Mouse (Mus musculus): Measurements from ENCODE around the gene Itpkb. TPM values are rescaled to one million over a fixed set of nuclear protein-coding genes. Genes with fewer than 3 reads are reported as not detected.
"Not testable (repeated sequence)": the region's sequence is repeated elsewhere in the genome, so short reads cannot be mapped to it uniquely, and the experiment has no call there.

Gene Itpkb
- total RNA-seq, 2 experiments from 2014 or later, result 18.4 to 22.3 TPM

DNA sequence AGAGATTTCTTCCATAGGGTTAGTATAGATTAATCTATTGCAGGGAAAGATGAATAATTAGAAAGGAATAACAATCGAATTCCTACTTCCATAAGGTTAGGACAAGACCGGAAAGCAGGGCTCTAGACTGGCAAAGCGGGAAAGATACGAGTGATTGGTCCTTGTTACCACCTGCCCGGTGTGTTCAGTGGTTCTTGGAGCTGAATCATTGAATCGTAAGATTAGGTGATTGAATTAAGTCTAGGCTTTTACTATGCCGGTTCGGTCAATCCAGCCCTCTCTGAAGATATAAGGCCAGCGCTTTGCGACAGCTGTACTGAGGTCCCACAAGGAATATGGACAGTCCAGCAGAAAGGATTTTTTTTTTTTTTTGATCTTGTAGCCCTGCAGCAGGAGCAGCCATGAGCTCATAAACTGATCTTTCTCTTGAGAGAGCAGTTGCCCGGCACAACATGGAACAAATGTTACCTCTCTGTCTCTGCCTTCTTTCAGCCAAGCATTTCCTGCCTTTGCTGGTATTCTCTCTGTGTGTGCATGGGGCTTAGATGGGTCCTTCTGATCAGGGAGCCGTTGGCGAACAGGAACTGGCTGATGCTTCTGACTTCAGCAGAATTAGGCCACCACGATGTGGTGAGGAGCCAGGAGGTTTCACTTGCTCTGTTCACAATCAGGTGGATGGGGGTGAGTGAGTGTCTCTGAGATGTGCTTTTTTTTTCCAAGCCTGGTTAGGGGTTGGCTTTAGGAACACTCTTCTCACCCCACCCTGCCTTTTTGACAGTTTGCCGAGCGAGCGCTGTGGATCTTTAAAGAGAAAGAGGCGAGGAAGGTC is 35.9 kb downstream of the Itpkb start:
- DNase-seq (ENCODE audit: low spot score in 2 of 2), result no peak

DNA sequence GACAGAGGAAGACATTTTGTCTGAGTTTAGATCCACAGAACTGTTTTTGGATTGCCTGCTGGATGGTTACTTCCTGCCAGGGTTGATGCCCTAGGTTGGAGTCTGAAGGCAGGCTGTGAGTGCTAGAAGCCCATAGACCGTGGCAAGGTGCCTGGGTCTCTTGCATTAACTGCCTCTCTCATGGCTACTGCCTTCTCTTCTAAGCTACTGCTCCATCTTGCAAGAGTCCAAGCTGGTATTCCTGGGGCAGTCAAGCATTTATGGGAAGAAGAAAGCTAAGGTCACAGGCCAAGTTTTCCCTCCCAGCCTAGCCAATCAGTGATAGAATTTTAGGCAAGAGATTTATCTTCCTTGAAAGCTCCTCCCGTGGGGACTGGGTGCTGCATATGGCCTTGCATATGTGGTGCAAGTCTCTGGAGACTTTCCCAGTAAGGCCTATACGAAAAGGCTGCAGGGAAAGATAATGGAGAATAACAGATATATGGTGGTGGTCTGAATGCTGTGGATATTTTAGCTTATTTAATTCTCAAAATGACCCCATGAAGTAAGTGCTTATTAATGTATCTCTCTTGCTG is 36.8 kb downstream of the Itpkb start:
- DNase-seq (ENCODE audit: low spot score in 2 of 2), result no peak

DNA sequence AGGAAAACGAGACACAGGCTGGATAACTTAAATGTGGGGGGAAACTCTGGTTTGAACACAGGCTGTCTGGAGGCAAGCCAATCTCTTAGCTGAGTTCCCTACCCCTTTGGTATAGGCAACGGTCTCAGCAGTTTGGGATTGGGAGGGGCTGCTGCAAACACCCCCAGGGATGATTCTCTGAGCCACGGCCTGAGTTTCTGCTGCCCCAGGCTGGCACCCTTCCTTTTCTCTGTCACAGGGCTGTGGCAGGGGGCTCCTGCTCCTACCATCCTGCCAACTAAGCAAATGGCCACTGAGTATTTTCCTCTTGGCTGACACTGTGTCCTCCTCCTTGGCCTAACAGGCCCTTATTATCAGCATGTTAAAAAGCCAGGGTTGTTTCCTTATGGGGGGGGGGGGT is 37.3 kb downstream of the Itpkb start:
- DNase-seq (ENCODE audit: low spot score in 2 of 2), result no peak

DNA sequence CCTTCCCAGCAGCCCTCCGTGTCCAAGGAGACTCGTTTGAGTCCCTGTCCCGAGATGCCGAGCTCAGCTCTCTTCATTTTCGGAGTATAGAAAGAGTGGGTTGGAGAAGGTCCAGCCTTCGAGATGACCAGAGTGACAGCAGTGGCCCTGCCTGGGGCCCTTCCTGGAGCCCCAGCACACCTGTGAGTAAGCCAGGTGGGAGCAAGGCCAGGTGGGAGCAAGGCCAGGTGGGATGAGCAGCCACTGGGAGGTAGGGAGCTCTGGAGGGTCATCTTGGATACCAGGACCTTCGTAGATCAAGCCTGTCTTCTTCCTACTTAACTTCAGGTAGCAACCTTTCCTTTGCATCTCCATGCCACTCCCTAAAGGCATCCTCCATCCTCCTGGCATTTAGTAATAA is 37.8 kb downstream of the Itpkb start:
- no peak for DNase-seq (ENCODE audit: low spot score in 2 of 2)

DNA sequence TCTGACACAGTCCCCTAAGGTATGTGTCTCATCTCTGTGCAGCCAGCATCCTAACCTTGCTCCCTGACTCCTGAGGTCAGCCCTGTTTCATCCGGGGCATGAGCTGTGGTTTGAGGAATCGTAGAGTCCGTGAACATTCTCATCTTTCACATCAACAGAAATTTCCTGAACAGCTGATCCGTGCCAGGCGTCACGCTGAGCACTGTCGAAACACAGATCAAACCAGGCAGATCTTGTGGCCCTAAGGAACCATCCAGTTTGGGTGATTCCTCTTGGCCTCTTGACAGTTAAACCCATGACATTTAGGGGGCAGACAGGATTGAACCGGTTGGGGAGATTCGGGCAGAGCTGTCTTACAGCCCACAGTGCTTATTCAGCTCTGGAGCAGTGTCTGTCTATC is 38.4 kb downstream of the Itpkb start:
- no peak for DNase-seq (ENCODE audit: low spot score in 2 of 2)

DNA sequence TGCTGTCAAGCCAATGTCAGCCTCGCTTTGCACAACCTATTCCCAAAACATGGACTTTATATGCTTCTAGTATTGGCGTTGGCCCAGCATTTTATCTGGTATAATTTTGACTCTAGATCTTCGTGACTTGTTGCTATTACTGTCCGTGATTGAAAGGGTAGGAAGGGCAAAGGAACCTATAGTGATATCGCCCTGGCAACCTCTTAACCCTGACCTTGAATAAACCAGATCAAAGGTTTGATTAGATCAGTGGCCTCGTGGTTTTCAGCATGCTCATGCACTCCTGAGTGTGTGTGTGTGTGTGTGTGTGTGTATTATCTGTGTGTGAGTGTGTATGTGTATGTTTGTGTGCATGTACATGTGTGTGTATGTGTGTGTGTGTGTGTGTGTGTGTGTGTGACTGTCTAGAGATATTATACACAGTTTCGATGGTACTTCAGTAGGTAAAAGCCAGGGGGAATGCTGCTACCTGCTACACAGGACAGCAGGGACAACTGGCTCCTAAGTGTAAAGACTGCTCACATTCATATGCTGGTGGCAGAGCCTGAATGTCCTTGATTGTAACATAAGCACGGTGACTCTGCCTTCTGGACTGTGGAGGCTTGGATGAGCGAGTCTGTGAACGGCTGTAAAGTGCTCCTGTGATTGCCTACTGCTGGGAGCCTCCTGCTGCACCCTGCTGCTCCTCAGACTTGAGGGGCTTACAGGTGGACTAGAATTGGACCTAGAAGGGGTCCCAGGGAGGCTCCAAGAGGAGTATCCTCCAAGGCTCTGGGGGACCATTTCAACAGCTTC is 40.8 kb downstream of the Itpkb start:
- no peak for DNase-seq (ENCODE audit: low spot score in 2 of 2)

DNA sequence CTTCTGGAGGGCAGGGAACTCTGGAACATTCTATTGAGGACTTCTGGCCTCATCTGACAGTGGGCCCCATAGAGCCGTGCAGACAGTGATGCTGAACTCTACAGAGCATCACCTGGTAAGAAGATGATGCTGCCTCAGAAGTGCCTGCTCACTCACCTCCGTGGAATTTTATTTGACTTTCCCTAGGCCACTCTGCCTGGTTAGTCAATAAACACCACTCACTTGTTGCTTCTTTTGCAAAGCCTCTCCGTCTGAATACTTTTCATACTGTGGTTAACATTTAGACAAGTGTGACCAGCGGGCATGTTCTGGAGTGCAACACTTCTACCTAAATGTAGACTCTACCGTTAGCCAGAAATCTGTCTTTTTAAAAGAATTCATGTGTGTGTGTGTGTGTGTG is 42.0 kb downstream of the Itpkb start:
- not testable (repeated sequence) for DNase-seq (ENCODE audit: low spot score in 2 of 2)

DNA sequence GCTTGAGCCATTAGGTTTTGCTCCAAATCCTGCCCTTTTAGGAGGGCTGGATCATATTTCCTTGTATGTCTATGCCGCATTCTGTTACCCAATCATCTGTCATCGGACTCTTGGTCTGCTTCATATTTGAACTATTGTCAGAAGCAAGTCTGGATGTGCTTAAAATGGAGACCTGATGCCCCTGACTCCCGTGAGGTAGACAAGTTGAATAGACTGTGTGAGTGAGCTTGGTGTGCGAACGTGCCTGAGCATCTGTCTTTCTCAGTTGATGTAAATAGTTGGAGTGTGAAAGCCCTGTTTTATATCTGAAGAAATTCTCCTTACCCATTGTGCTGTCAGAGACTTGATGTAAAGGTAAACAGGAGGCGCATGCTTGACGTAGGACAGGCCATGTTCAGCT is 46.3 kb downstream of the Itpkb start:
- no peak for DNase-seq (ENCODE audit: low spot score in 2 of 2)

DNA sequence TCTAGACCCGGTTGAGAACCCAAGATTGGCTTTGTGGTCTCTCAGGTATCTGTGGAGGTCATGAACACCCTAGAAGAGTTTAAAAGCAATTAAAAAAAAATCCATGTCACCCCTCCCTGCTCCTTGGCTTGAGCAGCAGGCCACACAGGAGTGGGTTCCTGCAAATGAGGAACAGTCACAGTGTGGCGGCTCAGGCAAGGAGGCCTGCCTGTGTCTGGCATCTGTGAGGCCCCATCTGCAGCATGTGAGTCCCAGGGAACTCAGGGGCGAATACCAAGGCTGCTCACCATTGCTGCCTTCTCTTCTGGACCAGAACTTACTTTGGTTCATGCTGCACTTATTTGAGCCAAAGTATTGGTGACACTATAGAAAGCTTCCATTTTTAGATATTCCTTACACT is 49.3 kb downstream of the Itpkb start:
- no peak for DNase-seq (ENCODE audit: low spot score in 2 of 2)

DNA sequence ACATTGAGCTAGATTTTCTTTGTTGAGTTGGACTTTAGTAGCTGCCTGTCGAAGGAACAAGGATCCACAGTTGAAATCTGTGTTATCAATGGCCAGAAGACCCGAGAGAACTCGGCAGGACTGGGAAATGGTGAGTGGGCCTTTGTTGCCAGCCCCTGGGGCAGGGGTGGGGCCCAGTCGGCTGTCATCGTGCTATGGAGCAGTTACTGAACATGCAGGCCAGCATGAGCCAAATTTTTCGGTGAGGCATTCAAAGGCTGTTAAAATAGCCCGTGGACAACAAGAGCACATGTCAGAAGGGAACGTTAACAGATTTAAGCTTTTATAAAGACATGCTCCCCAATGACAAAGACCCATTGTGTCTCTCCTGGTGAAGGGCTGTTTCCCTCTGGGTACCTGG is 52.1 kb downstream of the Itpkb start:
- DNase-seq (ENCODE audit: low spot score in 2 of 2), result no peak

DNA sequence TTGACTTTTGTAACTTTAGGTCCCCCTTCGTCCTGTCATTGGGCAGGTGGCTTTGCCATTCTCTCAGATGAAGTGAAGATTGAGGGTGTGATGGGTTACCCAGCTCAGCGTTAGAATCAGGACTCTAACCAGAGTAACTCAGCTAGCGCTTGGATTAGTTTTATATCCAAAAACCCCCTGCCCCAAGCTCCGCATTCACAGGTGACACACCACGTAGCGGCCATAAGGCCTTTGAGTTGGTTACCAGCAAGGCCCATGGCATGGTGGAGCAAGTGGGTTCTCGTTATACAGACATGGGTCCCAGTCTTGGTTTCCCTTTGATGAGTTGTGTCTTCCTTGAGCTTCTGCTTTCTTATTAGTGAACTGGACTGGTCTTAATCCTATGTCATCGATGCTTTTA is 53.6 kb downstream of the Itpkb start:
- DNase-seq (ENCODE audit: low spot score in 2 of 2), result no peak

DNA sequence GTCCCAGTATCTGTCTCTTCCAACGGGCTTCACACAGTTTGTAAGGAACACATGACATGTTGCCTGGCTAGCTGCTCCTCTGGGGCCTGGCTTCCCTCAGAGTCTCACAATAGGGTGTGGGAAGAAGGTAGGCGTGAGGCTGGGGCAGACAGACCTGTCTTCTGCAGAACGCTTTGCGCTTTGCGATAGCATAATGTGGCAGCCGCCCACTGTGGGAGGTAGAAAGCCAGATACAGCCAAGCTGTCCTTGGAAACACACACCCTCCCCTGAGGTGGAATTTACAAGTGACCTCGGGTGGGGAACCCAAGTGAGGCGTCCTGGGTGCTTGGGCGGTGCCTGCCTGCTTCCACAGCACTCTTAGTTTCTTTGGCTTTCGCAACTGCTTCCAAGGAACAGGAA is 54.2 kb downstream of the Itpkb start:
- DNase-seq (ENCODE audit: low spot score in 2 of 2), result peak in 1 of 2 experiments; percentile 54

DNA sequence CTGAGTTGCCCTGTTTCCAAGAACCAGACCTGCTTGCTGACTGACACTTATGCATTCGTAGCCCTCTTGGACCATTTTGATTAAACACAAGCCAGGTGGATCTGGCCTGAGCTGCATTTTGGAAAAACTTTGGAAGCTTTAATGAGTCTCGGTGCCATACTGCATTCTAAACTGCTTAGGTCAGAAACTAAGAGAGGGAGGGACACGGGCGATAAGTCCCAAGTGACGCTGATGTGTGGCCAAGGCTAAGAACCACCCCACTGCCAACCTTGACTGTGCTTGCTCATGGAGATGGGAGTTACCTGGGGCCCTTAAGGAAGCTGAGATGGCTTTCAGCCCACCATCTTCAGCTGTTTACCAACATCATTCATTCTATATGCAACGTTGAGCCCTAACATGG is 55.0 kb downstream of the Itpkb start:
- DNase-seq (ENCODE audit: low spot score in 2 of 2), result no peak

DNA sequence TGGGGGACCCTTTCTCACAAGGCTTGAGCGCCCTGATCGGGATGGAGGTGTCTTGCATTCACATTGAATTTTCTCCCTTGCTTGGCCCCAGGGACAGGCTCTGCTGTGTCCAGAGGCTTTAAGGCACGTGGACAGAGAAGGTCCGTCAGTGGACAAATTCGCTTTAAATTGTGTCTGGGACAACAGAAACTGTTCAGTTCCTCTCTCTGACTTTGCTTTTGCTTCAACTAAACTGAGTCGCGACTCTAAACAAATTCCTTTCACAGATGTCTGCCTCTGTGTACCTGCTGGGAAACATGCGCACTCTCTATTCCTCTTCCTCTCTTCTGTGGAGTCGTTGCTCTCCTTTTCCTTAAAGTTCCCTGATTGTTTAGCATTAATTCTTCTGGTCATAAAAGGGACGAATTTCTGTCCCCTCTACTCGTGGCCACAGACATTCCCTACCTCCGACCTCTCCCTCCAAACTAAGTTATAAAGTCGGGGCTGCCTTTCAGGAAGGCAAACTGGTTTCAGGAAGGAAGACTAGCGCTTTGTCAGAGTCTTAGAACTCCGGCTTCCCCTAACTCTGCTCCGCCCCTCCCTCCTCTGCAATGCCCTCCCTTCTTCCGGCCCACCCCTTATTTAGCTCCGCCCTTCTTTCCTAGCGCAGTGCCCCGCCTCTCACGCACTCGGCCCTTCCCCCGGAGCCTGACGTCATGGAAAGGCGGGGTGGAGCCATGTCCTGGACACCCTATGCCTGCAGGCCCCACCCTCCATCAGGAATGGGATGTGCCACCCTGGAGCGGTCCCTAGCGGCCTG is 56.9 kb downstream of the Itpkb start:
- peak; percentile 97 to 99 for DNase-seq (ENCODE audit: low spot score in 2 of 2)

DNA sequence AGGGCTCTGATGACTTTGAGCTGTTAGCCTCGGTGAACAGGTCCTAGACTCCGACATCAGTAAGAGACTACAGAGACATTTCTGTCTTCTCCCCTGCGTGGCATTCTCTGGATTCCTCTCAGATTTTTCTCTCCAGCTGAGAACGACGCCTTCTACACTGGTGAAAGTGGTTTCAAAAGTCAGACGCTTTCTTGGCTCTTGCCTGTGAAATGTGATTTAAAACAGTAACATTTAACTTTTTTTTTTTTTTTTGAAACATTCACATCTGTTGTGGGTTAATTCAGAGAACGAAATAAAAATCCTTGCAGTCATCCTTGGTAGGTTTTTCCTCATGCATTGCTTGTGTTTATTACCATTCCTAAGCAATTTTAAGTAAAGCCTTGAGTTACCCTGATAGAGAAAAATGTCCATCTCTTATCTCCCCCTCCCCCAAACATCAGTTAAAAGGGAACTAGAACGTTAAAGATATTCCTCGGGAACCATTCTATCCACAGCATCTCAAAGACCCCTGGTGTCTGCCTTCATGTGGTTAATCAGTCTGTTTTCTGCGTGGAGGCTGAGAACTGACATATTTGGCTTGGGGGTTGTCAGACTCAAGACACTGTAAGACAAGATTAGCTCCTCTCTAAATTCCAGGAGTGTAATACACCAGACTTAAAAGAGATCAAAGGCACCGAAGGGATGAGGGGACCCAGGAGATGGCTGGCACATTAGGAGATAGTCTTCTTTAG is 57.6 kb downstream of the Itpkb start:
- no peak for DNase-seq (ENCODE audit: low spot score in 2 of 2)

DNA sequence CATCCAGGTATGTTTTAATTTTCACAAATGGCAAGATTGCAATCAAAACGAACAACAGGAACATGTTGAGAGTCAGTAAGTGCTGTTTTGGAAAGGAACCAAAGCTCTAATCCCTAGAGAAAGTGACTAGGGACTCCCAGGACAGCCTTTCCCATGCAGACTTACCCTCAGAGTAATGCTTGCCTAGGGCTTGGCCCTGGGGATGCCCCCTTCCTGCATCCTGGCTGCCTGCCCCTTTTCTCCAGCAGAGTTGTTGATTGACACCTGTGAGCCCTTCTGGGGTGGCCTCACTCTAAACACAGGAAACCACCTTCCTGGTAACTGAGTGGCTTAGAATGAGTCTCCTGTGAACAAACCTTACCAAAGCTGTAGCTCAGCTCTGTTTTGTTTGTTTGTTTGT is 58.2 kb downstream of the Itpkb start:
- no peak for DNase-seq (ENCODE audit: low spot score in 2 of 2)

DNA sequence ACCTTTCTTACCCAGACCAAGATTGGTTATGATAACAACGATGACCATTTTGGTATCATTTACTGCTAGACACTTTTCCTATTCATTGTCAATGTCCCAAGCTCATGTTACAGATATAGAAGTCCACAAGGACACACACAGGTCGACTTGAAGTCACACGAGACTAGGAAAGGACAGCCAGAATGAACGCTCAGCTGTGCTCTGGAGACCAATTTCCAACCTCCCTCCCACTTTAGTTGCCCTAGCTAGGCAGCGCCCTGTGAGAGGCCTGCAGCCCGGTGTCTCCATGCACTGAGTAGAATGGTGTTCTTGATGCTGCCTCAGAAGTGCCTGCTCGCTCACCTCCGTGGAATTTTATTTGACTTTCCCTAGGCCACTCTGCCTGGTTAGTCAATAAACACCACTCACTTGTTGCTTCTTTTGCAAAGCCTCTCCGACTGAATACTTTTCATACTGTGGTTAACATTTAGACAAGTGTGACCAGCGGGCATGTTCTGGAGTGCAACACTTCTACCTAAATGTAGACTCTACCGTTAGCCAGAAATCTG is 59.0 kb downstream of the Itpkb start:
- DNase-seq (ENCODE audit: low spot score in 2 of 2), result not testable (repeated sequence)

DNA sequence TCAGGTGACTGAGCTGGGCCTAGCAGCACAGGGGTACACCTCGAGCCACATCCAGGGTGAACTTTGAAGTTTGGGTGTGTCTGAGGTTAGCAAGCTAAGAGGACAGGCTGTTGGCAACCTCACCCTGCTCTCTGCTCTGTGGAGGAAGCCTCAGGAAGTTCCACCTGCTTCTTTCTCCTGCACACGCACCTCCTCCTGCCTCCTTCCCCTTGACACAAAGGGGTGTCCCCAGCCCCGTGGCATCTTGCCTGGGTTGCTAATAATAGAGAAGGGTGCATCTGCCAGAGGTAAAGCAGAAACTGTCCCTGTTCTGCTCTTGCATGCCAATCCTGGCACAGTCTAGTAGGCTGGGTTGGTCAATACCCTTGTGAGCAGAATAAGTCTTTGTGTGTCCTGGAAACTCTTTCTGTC is 60.0 kb downstream of the Itpkb start:
- no peak for DNase-seq (ENCODE audit: low spot score in 2 of 2)

DNA sequence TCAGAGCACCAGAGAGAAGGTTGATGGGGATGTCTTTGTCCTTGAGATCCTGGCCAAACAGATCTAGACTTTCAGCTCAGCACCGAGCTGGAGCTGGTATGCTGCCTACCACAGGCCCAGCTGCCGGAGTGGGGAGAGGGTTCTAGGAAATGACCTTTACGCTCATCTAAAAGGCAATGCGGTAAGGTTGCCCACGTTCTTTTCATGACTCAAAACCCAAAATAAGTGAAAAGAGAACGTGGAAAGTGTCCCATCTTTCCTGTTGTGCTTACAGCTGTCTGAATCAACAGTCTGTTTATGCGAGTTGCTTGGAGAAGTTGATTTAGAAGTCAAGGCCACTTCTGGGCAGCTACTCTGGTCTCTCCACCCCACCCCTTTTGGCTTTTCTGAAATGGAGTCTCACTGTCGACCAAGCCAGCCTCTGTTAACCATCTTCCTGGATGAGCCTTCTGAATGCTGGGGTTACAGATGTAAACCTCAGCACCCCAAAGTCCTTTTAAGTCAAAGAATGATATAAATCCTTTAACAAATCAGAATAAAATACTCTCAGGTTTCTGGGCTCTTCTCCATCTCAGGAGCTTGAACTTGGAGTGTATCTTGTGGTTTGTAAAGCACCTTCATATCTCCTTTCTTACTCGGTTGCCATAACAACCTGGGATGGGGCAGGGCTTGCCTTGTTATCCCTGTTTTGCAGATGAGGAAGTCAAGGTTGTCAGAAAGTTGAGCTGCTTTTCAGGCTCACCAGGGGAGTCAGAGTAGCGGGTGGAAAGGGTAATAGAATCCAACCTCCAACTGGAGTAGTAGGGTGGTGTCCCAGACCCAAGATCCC is 60.7 kb downstream of the Itpkb start:
- DNase-seq (ENCODE audit: low spot score in 2 of 2), result no peak

DNA sequence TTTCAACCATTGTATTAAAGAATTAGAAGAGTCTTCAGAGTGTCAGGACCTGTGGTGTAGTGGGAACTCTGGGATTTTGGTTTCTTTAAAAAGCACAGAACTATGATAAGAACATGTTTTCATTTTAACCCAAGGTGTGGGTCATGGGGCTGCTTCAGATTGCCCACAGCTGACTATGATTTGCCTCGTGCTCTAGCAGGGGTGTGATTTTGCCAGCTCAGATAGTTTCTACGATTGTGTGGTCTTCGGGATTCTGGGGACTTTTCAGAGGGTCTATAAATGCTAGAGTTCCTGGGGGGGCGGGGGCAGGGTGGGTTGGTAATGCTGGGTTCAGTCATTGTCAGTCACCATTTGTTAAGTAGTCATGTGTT is 61.3 kb downstream of the Itpkb start:
- DNase-seq (ENCODE audit: low spot score in 2 of 2), result no peak
